Mouse (Mus musculus) frontal cortex, postnatal 14 days (tissue): ENCODE results near the gene Dhx15.

Source experiments
- DNase-seq, 2 experiments: peaks; one replicate each; pipeline ENCODE4 v3.0.0; 2022; ENCODE audit warnings: low spot score in 2 of 2

The Dhx15 gene

DNA sequence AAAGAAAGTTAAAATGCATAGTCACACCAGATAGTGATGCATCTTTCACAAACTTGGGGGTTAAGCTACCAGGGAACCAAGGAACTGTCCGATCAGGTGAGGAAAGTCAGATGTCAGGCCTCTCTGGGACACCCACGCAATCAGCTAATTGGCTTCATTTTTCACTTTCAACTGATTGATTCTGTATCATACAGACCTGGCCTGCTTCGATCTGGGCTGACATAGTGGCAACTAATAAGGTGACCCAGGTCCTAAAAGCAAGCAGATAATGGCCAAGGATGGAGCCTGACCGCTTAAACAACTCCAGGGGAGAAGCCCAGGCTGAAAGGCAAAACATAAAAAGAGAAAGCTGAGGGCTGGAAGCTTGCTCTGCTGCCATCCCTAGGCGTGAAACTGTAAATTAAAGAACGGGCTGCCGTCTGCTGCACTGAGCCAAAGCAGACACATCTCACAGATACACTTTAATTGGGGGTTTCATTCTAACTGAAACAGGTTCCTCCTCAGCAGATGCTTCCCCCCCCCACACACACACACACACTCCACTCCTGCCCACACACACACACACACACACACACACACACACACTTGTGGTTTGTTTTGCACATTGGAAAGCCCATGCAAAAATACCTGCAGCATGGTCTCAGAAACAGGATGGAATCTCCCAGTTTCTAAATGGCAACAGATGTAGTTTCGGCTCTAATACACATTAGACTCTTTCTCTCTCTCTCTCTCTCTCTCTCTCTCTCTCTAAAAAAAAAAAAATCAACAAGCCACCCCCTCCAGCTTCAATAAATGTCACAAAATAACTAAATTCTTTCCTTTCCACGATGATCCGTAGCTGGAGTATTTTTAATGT lies 79.3 kb downstream of the Dhx15 start:
- peak; percentile 23 to 28 for DNase-seq
